Mouse (Mus musculus) C2C12 (cell line): ENCODE measurements around the gene Acadm. TPM values are rescaled to one million over a fixed set of nuclear protein-coding genes. Genes with fewer than 3 reads are reported as not detected.

Experiments used
- H3K27me3 ChIP-seq: one replicate; pipeline ENCODE4 v1.6.1; 2011; ENCODE audit not compliant: control insufficient read depth, insufficient read depth, insufficient read length
- H3K36me3 ChIP-seq: one replicate; pipeline ENCODE4 v1.6.1; 2011; ENCODE audit not compliant: control insufficient read depth, insufficient read depth
- H3K4me3 ChIP-seq: one replicate; pipeline ENCODE4 v1.5.1; 2011; ENCODE audit warnings: mild to moderate bottlenecking, control low read depth; ENCODE audit not compliant: poor library complexity, insufficient read depth, severe bottlenecking
- H3K79me2 ChIP-seq: one replicate; pipeline ENCODE4 v1.6.1; 2011; ENCODE audit not compliant: control insufficient read depth, insufficient read depth
- H3K79me3 ChIP-seq: one replicate; pipeline ENCODE4 v1.6.1; 2011; ENCODE audit warnings: low read depth, control low read depth
- H3ac ChIP-seq: one replicate; pipeline ENCODE3; 2011; ENCODE audit warnings: low read depth; ENCODE audit not compliant: control insufficient read depth, insufficient read length
- CEBPB ChIP-seq: IDR thresholded peaks from one replicate; pipeline ENCODE4 v1.6.1; 2011; ENCODE audit warnings: low read depth, mild to moderate bottlenecking, control low read depth, moderate library complexity
- CTCF ChIP-seq: IDR thresholded peaks from one replicate; pipeline ENCODE4 v1.5.1; 2011; ENCODE audit not compliant: control insufficient read depth, insufficient read depth, insufficient read length
- FOSL1 ChIP-seq: IDR thresholded peaks from one replicate; pipeline ENCODE4 v1.8.0; 2011; ENCODE audit warnings: mild to moderate bottlenecking, low read length; ENCODE audit not compliant: poor library complexity, insufficient read depth, severe bottlenecking
- MAX ChIP-seq: IDR thresholded peaks from one replicate; pipeline ENCODE4 v1.6.1; 2011; ENCODE audit warnings: mild to moderate bottlenecking, control low read depth
- MYOD1 ChIP-seq: IDR thresholded peaks from one replicate; pipeline ENCODE4 v1.6.1; 2011; ENCODE audit warnings: low read depth; ENCODE audit not compliant: control insufficient read depth, insufficient read length
- MYOG ChIP-seq: IDR thresholded peaks from one replicate; pipeline ENCODE4 v1.6.1; 2011; ENCODE audit not compliant: control insufficient read depth, insufficient read length; ENCODE audit errors: extremely low read depth
- USF1 ChIP-seq: IDR thresholded peaks from one replicate; pipeline ENCODE4 v1.6.1; 2011; ENCODE audit warnings: low read depth, mild to moderate bottlenecking, control low read depth, moderate library complexity
- polyA plus RNA-seq: library from polyadenylated mRNA; unstranded; fragments of >200 nt; fragmentation: generic; extraction: Trizol; gene quantifications from one replicate; pipeline ENCODE4 v1.2.1, GENCODE M21; 2012; ENCODE audit warnings: missing spikeins

Gene Acadm
- polyA plus RNA-seq, 1 experiment: 26.0 TPM

DNA sequence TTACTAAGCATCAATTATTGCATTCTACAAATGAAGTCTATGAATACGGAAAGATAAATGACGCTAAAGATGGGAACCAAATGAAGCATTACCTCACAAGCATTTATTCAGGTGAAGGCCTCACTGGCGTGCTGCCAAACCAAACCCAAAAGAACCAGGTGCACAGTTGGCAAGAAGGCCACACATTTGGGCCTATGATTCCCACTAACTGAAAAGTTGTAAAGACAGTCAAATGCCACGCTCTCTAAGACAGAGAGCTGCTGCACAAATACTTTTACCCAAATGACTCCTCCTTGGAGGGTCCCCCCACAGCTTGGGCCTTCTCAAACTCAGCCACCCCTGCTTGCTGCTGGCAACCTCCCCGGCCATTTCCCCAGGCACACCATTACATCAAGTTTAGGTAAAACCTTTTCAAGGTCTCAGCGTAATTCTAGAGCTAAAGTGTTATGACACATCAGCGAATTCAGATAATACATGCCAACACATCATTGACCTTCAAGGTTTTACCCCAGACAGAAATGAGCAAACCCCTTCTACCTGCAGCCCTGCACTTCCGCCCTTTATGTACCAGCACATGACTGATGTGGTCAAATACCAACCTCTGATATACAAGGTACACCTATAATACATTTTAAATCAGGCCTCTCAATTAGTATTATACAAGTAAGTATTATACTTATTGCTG, 33.1 kb downstream of the Acadm start:
- TF ChIP-seq USF1 (no peak), MYOG (no peak), MYOD1 (no peak), FOSL1 (no peak), MAX (no peak), CEBPB (no peak), CTCF (no peak)
- Histone ChIP-seq H3K4me3 (peak overlapping the region; percentile 89), H3K36me3 (peaks cover 56% of the 10 kb centered on the region), H3K79me3 (peaks cover 62% of the 10 kb centered on the region), H3K27me3 (no peaks in the 10 kb centered on the region), H3ac (peak overlapping the region; percentile 88), H3K79me2 (peaks cover 66% of the 10 kb centered on the region)

DNA sequence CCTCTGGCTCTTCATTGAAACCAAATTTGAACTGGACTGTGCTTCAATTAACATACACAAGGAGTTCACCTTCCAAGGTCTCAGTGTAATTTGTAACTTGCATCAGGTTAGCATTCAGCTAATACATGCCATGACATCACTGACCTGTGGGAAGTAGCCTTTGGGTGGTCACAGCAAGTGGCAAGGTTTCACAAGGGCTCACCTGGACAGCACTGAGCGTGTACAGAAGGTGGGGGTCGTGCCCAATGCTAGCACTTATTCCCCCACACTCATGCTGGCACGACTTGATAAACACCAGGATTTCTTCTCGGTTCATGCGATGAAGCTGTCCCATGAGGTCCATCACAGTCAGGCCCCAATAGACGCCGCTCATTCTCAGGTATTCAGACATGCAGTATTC, 33.9 kb downstream of the Acadm start:
- TF ChIP-seq CEBPB (no peak), MAX (no peak), MYOG (no peak), FOSL1 (no peak), MYOD1 (no peak), USF1 (no peak)
- peak overlapping the region; percentile 59 for H3ac ChIP-seq
- peaks cover 65% of the 10 kb centered on the region for H3K36me3 ChIP-seq
- H3K27me3 ChIP-seq: no peaks in the 10 kb centered on the region
- H3K79me3 ChIP-seq: peaks cover 64% of the 10 kb centered on the region
- peaks cover 73% of the 10 kb centered on the region for H3K79me2 ChIP-seq
- H3K4me3 ChIP-seq: peak overlapping the region; percentile 89

DNA sequence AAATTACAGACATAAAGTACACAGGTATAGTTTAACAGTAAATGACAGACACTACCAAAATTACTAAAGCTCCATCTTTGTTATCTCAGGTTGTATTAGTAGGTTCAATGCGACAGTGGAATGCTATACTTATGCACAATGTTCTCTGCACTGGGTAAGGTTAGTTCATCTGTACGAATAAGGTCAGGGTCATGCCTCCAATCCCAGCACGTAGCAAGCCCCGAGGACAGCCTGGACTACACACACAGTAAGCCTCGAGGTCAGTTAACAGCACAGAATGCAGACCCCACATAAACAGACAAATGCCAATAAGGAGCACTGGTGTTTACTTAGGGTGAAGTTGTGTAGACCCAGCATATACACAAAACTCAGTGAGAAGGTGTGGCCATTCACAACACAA, 35.5 kb downstream of the Acadm start:
- Histone ChIP-seq H3ac (peak overlapping the region; percentile 12), H3K27me3 (no peaks in the 10 kb centered on the region), H3K4me3 (no peak overlapping the region), H3K36me3 (peaks cover 80% of the 10 kb centered on the region), H3K79me2 (peaks cover 73% of the 10 kb centered on the region), H3K79me3 (peaks cover 64% of the 10 kb centered on the region)
- TF ChIP-seq USF1 (no peak), MYOD1 (no peak), MYOG (no peak), MAX (no peak), CTCF (no peak)

DNA sequence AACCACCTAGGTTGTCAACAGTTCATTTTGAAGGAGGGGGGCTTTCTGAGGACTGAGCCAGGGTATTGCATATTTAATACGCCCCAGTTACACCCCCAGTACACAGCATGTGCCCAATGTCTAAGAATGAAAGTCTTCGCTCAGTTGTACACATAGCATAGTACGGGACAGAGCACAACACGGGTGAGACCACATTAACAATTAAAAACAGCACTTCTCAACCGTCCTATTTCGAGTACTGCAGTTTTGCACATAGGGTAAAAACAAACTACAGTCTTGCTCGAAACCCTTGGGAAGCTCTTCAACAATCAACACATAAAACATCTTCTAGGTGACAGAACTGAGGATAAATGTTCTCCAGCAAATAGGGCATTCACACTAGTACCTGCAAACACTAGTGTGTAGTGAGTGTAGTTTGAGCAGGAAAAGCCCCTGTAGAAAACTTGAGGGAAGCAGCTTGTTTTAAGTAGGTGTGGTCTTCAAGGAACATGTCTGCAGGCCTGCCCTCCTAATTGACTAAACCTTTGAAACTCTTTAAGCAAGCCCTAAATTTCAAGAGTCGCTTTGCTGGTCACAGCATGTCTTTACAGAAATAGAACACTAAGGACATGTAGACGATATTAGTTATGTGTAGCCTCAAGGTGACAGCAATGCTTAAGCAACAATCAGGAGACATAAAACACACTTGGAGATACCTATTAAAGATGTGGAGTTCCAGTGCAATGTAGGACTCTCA, 38.1 kb downstream of the Acadm start, which contains the start of gene Msh4:
Gene Msh4, minus strand, starts transcription at position 3 of the 736 bp plus-strand sequence.
- TF ChIP-seq FOSL1 (no peak), CTCF (no peak), USF1 (no peak), MAX (no peak), CEBPB (no peak), MYOD1 (no peak), MYOG (no peak)
- Histone ChIP-seq H3K79me3 (peaks cover 51% of the 10 kb centered on the region), H3ac (no peak within 1 kb of the TSS), H3K4me3 (no peak within 1 kb of the TSS), H3K27me3 (no peaks in the 10 kb centered on the region), H3K36me3 (peaks cover 87% of the 10 kb centered on the region), H3K79me2 (peaks cover 56% of the 10 kb centered on the region)

DNA sequence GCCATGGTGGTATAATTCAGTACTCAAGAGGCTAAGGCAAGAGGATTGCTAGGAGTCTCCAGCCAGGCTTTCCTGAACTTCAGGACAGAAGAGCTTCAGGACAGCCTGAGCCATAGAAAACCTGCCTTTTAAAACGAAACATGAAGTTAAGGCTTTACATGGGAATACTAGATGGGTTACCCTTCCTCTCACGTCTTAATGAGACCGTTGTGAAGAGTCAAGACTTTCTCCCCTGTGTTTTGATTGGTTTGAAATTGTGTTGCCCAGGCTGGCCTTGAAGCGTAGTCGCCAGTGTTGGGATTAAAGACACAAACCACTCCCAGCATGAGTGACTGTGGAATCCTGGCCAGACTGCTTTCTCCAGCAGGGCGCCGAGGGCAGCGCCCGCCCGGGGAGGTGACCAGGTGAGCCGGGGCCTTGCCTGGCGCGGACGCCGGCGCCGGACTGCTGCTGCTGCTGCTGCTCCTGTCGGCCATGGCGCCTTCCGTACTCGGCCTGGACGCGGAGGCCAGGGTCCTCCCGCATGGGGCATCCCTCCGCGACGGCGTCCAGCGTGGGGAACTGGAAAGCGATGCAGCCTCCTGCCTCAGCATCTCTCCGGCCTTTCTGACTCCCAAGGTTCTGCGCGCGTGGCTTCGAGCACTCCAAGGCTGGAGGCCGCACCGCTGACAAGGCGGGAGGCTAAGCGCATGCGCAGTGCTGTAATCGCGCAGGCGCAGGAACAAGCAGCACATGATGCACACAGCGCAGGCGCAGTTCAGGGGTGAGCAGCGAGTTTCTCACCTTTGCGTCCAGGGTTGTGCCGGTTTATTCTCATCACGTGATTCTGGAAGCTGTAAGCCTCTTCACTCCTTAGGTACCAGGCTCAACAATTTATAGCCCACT, 38.9 kb downstream of the Acadm start:
- Histone ChIP-seq H3K79me2 (peaks cover 48% of the 10 kb centered on the region), H3K79me3 (peaks cover 43% of the 10 kb centered on the region), H3K27me3 (no peaks in the 10 kb centered on the region), H3K4me3 (no peak overlapping the region), H3ac (no peak overlapping the region), H3K36me3 (peaks cover 79% of the 10 kb centered on the region)
- TF ChIP-seq CEBPB (no peak), MYOD1 (no peak), CTCF (no peak), USF1 (no peak), MAX (no peak), FOSL1 (no peak), MYOG (no peak)
